Mouse (Mus musculus) heart, embryonic 16.5 days (tissue): ENCODE data around the gene Ephb2. TPM values are rescaled to one million over a fixed set of nuclear protein-coding genes. Genes with fewer than 3 reads are reported as not detected.

Source experiments
- ATAC-seq: fragments of 200-750 bp; cut with Nextera tagmentation; replicated peaks from 2 replicates; pipeline ENCODE4 v1.8.0; 2017; ENCODE audit warnings: moderate number of reproducible peaks; ENCODE audit not compliant: insufficient read depth, low FRiP score; ENCODE audit errors: extremely low read depth
- H3K27ac ChIP-seq: fragments of 300-500 bp; sonication (generic); 2 replicates; pipeline ENCODE4 v1.5.1; 2014; ENCODE audit warnings: mild to moderate bottlenecking, low read length, control low read depth, moderate library complexity
- H3K27me3 ChIP-seq: fragments of 300-500 bp; sonication (generic); 2 replicates; pipeline ENCODE4 v1.6.1; 2014; ENCODE audit warnings: low read length, mixed read lengths; ENCODE audit not compliant: control insufficient read depth, insufficient read depth
- H3K36me3 ChIP-seq: fragments of 300-500 bp; sonication (generic); 2 replicates; pipeline ENCODE4 v1.6.1; 2014; ENCODE audit not compliant: control insufficient read depth, insufficient read depth
- H3K4me1 ChIP-seq: fragments of 300-500 bp; sonication (generic); 2 replicates; pipeline ENCODE4 v1.6.1; 2014; ENCODE audit warnings: low read length, mixed read lengths; ENCODE audit not compliant: control insufficient read depth, insufficient read depth
- H3K4me2 ChIP-seq: fragments of 300-500 bp; sonication (generic); 2 replicates; pipeline ENCODE4 v1.6.1; 2014; ENCODE audit warnings: low read depth, mild to moderate bottlenecking, control low read depth, low read length
- H3K4me3 ChIP-seq: fragments of 300-500 bp; sonication (generic); 2 replicates; pipeline ENCODE4 v1.5.1; 2014; ENCODE audit warnings: mild to moderate bottlenecking, control low read depth, low read length
- H3K9ac ChIP-seq: fragments of 300-500 bp; sonication (generic); 2 replicates; pipeline ENCODE4 v1.6.1; 2014; ENCODE audit warnings: low read length, control low read depth
- H3K9me3 ChIP-seq: fragments of 300-500 bp; sonication (generic); replicated peaks from 2 replicates; pipeline ENCODE4 v1.6.1; 2016; ENCODE audit warnings: low read length; ENCODE audit not compliant: control insufficient read depth
- WGBS: fragments of 180-500 bp; shearing (Covaris S2); extraction: QIAGEN DNeasy Blood & Tissue Kit; methylation state at CpG from one replicate; pipeline ENCODE4 v1.1.7; 2014; 5-methylcytosine and 5-hydroxymethylcytosine counted together
- polyA plus RNA-seq: library from polyadenylated mRNA; unstranded; fragments of >200 nt; fragmentation: Nextera tagmentation; extraction: Ambion mirVana; gene quantifications from 2 replicates; pipeline ENCODE4 v1.2.1, GENCODE M21; 2015

Ephb2 gene
- polyA plus RNA-seq, 1 experiment from 2014 or later: 0.70 TPM

- Histone ChIP-seq H3K4me3 (no peak overlapping the region), H3K4me1 (peaks cover 28% of the 10 kb centered on the region)
- WGBS: 62% methylated on average over 13 of the region's 13 CpGs
Observed at GRCm38 (mm10) chr4:136731008-136731609, 104.7 kb downstream of the Ephb2 start.

GRCm38 (mm10) chr4:136730501-136730900 lies 105.3 kb downstream of the Ephb2 start:
- Histone ChIP-seq H3K27ac (no peak overlapping the region), H3K9me3 (no peaks in the 10 kb centered on the region), H3K4me3 (no peak overlapping the region), H3K4me1 (peaks cover 25% of the 10 kb centered on the region), H3K9ac (no peak overlapping the region), H3K36me3 (no peaks in the 10 kb centered on the region), H3K27me3 (no peaks in the 10 kb centered on the region), H3K4me2 (no peak overlapping the region)
- 59% methylated on average over 9 of the region's 9 CpGs for WGBS
- ATAC-seq: peak; percentile 43; the same call in 1 of the 2 replicates

More at GRCm38 (mm10) chr4:136731008-136731609, 104.7 kb downstream of the Ephb2 start:
- Histone ChIP-seq H3K4me2 (no peak overlapping the region), H3K9me3 (no peaks in the 10 kb centered on the region), H3K9ac (no peak overlapping the region), H3K27ac (peak overlapping the region; percentile 35; the same call in 1 of the 2 replicates), H3K36me3 (no peaks in the 10 kb centered on the region), H3K27me3 (no peaks in the 10 kb centered on the region)
- no peak for ATAC-seq

- Histone ChIP-seq H3K9me3 (no peaks in the 10 kb centered on the region), H3K9ac (no peak overlapping the region), H3K36me3 (no peaks in the 10 kb centered on the region), H3K4me1 (peaks cover 22% of the 10 kb centered on the region), H3K4me2 (no peak overlapping the region), H3K27me3 (no peaks in the 10 kb centered on the region), H3K27ac (no peak overlapping the region), H3K4me3 (no peak overlapping the region)
- no peak for ATAC-seq
- 96% methylated on average over 2 of the region's 2 CpGs for WGBS
Observed at GRCm38 (mm10) chr4:136729574-136729973, 106.2 kb downstream of the Ephb2 start.

- Histone ChIP-seq H3K4me1 (peaks cover 9% of the 10 kb centered on the region), H3K4me3 (no peak overlapping the region), H3K27ac (no peak overlapping the region), H3K4me2 (no peak overlapping the region), H3K9ac (no peak overlapping the region), H3K27me3 (no peaks in the 10 kb centered on the region), H3K36me3 (no peaks in the 10 kb centered on the region), H3K9me3 (no peaks in the 10 kb centered on the region)
- 78% methylated on average over 8 of the region's 8 CpGs for WGBS
- ATAC-seq: no peak
Observed at GRCm38 (mm10) chr4:136726941-136727340, 108.8 kb downstream of the Ephb2 start.

GRCm38 (mm10) chr4:136724731-136725130 lies 111.1 kb downstream of the Ephb2 start:
- H3K27ac ChIP-seq: no peak overlapping the region
- H3K9me3 ChIP-seq: no peaks in the 10 kb centered on the region
- no peak overlapping the region for H3K4me2 ChIP-seq
- H3K4me3 ChIP-seq: no peak overlapping the region
- H3K36me3 ChIP-seq: no peaks in the 10 kb centered on the region
- H3K27me3 ChIP-seq: no peaks in the 10 kb centered on the region
- H3K9ac ChIP-seq: no peak overlapping the region
- 61% methylated on average over 17 of the region's 17 CpGs for WGBS
- no peaks in the 10 kb centered on the region for H3K4me1 ChIP-seq
- ATAC-seq: no peak

GRCm38 (mm10) chr4:136722361-136723082 lies 113.3 kb downstream of the Ephb2 start:
- 0 out of 2 replicates have a peak, but pooled peaks cover 2% of the 10 kb centered on the region for H3K9me3 ChIP-seq
- ATAC-seq: no peak
- no peak overlapping the region for H3K4me3 ChIP-seq
- H3K4me2 ChIP-seq: no peak overlapping the region
- H3K9ac ChIP-seq: no peak overlapping the region
- H3K27ac ChIP-seq: no peak overlapping the region
- H3K27me3 ChIP-seq: no peaks in the 10 kb centered on the region
- H3K36me3 ChIP-seq: no peaks in the 10 kb centered on the region
- WGBS: 53% methylated on average over 17 of the region's 17 CpGs
- H3K4me1 ChIP-seq: no peaks in the 10 kb centered on the region

GRCm38 (mm10) chr4:136721937-136722336 lies 113.9 kb downstream of the Ephb2 start:
- H3K4me2 ChIP-seq: no peak overlapping the region
- H3K9me3 ChIP-seq: 0 out of 2 replicates have a peak, but pooled peaks cover 2% of the 10 kb centered on the region
- ATAC-seq: no peak
- H3K9ac ChIP-seq: no peak overlapping the region
- no peaks in the 10 kb centered on the region for H3K4me1 ChIP-seq
- no peaks in the 10 kb centered on the region for H3K27me3 ChIP-seq
- no peak overlapping the region for H3K27ac ChIP-seq
- no peak overlapping the region for H3K4me3 ChIP-seq
- WGBS: 61% methylated on average over 3 of the region's 3 CpGs
- H3K36me3 ChIP-seq: no peaks in the 10 kb centered on the region

GRCm38 (mm10) chr4:136720025-136720424 lies 115.8 kb downstream of the Ephb2 start:
- Histone ChIP-seq H3K36me3 (no peaks in the 10 kb centered on the region), H3K27me3 (no peaks in the 10 kb centered on the region), H3K4me3 (no peak overlapping the region), H3K4me2 (no peak overlapping the region), H3K27ac (no peak overlapping the region), H3K9me3 (0 out of 2 replicates have a peak, but pooled peaks cover 2% of the 10 kb centered on the region), H3K4me1 (no peaks in the 10 kb centered on the region), H3K9ac (no peak overlapping the region)
- 53% methylated on average over 9 of the region's 9 CpGs for WGBS
- ATAC-seq: no peak
